Mouse (Mus musculus) E14TG2a.4 (cell line): ENCODE results near the gene Olfr198.

Experiments
- CTCF ChIP-seq: conservative IDR thresholded peaks from 2 replicates; pipeline ENCODE4 v1.5.1; 2014; ENCODE audit warnings: low read length
- POU5F1 ChIP-seq: IDR thresholded peaks from 2 replicates; pipeline ENCODE4 v1.6.1; 2014; ENCODE audit warnings: low read length, borderline replicate concordance

GRCm38 (mm10) chr16:59170354-59170753, 33.0 kb downstream of the Olfr198 start, which contains the start of gene Olfr196:
- TF ChIP-seq CTCF (no peak), POU5F1 (no peak)
